Mouse (Mus musculus) CD4-positive helper T cell, adult 2 months (primary cell): ENCODE data around the gene Adgre5.

Source experiments
- DNase-seq: peaks from one replicate; pipeline ENCODE4 v3.0.0-alpha.2; 2012; ENCODE audit warnings: low read depth, missing footprints, low spot score

Adgre5 gene

DNA sequence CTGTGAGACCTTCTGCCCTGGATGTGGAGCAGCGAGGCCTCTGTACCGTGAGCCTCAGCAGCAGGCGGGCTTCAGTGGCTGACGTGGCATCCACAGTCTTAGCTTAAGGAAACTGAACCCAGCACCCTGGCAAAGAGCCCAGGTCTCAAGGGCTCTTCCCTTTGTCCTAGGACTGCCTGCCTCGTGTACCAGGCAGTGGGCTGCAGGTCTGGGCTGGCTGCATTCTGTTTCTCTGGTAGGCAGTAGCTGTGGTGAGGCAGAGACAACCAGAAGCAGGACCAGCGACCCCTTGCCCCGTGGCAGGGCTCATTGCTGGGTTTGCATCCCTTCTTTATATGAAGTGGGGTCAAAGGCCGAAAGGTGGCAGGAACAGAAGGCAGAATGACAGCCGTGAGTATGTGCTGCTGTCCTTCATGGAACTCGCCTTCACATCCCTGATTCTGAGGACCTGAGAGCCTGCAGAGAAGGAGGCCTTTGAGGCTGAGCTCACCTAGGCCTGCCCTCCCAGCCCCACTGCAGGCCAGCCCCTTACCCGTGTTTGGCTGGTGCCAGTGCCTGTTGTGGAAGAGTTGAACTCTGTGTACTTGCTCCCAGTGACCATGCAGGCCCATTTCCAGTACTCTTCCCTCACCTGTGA, 17.6 kb downstream of the Adgre5 start:
- no peak for DNase-seq

DNA sequence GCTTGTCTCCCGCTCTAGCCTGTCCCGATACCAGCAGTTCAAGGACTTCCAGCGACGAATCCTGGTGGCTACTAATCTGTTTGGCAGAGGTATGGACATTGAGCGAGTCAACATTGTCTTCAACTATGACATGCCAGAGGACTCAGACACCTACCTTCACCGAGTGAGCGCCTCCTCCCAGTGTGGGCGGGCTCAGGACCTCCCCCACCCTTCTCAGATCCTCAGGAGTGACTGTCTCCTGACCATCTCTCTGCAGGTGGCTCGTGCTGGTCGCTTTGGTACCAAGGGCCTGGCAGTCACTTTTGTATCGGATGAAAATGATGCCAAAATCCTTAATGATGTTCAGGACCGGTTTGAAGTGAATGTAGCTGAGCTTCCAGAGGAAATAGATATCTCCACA, 18.5 kb downstream of the Adgre5 start:
- no peak for DNase-seq

DNA sequence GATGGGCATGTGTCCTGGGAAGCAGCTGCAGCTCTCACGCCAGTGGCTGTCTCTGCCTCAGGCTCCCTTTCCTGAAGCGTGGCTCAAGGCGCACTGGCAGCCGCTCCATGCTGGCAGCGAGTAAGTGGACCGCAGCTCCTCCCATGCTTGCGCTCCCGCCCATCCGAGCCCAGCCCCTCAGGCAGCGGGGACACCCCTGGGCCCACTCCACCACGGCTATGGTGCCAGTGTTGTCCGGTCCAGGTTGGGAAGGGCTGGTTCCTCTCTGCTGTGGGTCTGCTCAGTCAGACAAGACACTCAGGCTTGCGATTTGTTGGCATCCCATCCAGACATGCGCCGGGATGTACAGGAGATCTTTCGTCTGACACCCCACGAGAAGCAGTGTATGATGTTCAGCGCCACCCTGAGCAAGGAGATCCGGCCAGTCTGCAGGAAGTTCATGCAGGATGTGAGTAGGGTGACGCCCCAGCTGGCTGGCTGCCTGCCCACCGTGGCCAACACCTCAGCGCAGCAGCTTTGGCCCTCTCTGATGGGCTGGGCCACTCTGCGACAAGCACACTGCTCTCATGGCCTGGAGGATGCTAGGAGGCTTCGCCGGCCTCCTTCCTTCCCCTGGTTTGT, 19.6 kb downstream of the Adgre5 start:
- DNase-seq, result peak; percentile 29

DNA sequence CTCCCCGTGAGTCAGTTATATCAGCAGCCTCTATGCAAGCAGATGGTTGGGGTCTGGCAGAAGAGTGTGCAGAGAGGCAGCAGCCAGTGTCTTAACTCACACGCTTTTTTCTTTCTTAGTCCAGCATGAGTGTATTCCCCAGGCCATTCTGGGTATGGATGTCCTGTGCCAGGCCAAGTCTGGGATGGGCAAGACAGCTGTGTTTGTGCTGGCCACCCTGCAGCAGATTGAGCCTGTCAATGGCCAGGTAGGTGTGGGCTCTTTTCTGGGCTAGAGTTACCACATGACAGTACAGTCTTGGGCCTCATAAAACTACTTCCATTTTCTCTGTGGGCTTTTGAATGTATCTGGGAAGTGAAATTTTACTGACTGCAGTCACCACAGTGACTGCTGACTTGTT, 21.4 kb downstream of the Adgre5 start:
- DNase-seq, result no peak

DNA sequence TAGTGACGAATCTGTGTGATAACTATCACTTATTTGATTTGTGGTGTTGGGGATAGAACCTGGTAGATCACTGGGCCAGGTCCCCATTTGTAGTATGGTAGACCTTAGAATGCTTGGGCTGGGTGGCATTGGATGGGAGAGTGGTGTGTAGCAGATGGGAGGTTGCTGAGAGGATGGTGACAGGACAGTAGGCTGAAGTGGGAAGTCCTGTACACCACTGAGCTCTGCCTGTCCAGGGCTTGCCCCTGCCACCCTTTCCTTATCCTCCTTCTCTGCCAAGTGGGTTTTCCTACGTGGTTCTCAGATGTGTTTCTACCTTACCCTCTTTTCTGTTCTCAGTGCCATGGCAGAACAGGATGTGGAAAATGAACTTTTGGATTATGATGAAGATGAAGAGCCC, 22.1 kb downstream of the Adgre5 start:
- DNase-seq, result no peak

DNA sequence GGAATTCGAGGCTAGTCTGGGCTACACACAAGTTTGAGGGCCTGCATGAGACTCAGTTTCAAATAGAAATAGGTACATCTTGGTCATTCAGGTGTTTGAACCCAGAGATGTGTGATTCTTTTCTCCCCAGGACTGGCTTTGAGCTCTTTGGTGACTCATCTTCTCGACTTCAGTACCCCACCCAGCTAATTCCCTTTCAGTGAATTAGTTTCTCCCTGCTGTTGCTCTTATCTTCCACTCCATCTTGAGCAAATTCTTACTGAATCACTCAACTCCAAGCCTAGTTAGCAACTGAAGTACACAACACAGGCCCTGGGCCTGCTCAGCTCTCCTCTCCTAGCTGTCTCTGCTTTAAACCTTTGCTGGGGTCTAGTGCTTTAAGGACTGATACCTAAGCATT, 24.6 kb downstream of the Adgre5 start:
- peak; percentile 9 for DNase-seq

DNA sequence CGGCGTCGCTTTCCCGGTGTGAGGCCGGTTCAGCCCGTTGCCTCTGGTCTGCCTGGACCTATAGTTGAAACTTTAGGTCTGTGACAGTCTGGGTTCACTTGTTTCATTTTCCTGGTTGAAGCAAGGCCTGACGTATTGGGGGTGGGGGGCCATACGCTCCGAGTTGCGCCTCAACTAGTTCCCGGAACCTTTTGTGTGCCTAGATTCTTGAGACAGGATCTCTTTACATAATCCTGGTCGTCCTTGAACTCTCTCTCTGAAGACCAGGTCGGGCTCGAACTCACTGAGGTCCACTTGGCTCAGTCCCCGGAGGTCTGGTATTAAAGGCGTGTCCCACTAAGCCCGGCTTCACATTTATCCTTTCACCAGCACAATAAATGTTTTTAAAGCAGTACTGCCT, 25.4 kb downstream of the Adgre5 start:
- no peak for DNase-seq

DNA sequence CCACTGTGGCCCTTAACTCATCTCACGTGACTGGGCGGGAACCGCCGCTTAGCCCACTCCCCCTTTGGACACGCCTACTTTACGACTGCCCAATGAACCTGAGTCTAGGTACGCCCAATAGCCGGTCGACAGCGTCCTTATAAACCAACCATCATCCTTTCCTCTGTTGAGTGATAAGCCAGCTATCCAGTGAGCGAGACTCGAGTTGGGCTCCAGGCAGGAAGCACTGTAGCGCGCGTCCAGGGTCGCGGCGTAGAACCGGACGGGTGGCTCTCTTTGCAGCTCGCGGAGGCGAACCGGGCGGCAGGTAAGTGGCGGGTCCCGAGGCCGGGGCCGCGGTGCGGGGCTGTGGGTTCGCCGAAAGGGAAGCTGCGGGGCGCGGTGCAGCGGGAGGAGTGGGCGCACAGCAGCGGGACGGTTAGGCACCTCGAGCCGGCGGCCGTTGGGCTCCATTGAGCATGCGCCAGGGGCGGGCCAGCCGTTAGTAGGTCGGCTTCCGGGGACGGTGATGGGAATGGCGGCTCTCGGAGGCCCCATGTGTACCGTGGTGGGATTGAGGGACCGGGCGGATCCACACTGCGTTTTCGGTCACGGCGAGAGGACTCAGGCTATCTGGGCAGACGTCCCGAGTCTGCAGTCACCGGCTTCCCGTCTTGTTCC, 26.0 kb downstream of the Adgre5 start, which contains the start of gene Ddx39:
TSS of gene Ddx39 (plus strand) at position 147 of the 660 bp plus-strand sequence.
- peak; percentile 99 for DNase-seq

DNA sequence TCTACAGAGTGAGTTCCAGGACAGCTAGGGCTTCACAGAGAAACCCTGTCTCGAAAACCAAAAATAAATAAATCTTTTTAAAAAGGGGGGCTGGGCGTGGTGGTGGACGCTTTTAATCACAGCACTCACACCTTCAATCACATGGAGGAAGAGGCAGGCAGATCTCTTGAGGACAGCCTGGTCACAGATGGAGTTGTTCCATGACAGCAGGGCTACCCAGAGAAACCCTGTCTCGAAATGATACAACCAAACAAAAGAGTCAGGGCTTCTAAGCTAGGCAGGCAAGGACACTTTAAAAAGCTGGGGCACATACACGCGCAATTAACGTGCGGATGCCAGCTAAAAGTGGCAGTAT, 26.5 kb downstream of the Adgre5 start:
- no peak for DNase-seq

DNA sequence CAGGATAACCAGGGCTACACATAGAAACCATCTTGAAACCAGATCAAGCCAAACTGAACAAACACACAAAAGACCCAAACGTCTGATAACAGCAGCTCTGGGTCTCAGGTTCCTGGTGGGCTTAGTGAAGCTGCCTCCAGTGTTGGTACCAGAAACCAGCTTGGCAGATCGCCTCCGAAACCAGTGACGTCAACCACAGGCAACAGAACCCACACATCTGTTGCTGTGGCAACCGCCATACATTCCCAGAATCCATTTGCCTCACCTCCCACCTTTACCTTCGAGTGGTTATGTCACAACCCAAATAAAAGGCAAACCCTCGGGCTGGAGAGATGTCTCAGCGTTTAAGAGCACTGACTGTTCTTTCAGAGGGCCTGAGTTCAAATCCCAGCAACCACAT, 33.6 kb downstream of the Adgre5 start:
- DNase-seq, result no peak

DNA sequence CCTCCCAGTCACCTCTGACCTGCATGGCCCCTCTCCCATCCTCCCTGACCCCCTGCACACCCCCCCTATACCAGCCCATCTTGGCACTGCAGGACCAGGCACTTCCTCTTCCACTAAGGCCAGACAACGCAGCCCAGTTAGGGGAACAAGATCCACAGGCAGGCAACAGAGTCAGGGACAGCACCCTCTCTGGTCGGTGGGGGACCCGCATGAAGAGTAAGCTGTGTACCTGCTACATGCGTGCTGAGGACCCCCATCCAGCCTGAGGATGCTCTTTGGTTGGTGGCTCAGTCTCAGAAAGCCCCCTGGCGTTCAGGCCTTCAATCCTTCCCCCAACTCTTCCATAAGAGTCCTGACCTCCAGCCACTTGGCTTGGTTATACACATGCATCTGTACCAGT, 34.7 kb downstream of the Adgre5 start:
- no peak for DNase-seq

DNA sequence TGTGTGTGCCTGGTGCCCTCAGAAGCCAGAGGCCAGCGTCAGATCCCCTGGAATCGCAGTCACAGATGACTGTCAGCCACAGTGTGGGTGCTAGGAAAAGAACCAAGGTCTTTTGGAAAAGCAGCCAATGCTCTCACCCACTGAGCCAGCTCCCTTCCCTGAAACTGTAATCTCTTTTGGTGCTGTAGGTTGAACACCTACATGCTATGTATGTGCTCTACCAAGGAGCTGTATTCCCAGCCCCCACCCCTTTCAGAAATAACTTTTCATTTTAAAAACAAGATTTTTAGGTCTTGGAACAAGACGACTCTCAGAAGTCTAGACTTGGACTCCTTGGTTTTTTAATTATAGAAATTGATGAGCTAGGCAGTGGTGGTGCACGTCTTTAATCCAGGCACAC, 37.7 kb downstream of the Adgre5 start:
- DNase-seq, result no peak

DNA sequence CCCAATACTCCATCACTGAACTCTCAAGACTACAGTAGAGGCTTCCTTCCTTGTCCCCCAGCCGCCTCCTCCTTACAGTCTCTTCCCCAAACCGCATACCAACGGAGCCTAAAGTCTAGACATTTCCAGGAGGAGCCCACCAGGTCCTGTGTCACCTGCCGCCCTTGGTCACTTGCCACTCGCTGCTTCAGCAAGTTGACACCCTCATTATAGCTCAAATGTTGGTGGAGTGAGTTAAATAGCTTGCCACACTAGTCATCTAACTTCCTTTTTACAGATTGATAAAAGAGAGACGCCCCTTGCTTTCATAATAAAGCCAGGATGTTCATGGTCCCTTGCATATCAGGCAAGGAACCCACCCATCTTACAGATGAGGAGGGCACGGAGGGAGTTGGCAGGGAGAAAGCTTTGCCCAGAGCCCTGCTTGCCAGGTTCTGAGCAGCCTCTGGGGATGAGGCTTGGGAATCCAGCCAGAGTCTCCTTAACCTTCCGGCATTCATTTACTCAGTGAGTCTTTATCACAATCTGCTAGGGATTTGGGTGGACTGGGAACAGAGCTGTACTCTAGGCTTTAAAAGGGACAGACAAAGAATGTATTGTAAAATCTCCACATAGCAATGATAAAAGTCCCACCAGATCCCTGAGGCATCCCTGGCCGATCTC, 40.6 kb downstream of the Adgre5 start:
- no peak for DNase-seq

DNA sequence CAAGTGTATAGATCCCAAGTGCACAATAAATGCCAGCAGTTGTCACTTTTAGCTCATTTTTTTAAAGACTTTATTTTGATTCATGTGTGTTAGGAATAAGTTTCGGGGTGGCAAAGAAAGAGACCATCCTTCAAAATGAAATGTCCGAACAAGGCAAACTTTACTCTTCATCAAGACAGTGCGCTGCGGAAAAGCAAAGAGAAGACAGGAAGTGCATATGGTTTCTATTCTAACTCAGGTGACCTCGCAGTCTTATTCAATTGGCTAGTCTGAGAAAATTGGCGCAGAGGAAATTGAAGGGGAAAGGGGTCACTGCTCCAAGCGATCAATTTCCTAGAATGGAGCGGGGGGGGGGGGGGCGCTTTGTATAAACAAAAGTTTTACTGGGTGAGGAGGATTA, 41.6 kb downstream of the Adgre5 start:
- peak; percentile 70 for DNase-seq

DNA sequence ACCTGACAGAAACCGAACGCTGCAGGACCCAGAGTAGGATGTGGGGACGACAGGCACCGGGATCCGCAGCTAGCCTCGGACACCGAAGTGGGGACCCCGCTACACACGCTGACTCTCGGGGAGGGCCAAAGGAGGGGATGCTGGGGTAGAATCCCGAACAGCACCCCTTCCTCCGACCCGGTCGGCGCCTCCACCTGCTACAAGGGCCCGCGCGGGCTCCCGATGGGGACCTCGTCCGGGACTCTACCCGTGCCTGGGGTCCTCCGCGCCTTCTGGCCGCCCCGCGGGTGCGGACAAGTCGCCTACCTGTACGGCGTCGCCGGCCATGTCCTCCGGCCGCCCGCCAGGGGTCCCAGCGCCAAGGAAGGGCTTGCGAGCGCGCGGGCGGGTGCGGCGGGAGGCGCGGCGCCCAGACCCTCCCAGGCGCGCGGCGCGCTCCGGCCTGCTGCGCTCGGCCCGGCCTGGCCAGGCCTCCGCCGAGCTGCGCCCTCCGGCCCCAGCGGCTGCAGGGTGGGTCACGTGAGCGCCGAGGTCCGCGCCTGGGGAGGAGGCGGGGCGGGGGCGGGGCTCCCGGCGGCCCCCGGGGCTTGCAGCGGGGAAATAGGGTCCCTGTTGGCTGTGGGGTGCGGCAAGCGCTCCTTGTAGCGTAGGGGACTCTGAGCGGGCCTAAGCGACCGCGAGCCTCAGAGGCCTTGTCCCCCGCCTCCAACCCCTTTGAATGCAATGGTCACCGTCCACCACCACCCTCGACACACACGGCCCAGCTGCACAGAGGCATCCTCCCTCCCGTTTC, 42.3 kb downstream of the Adgre5 start, which contains the start of gene Pkn1:
TSS of gene Pkn1 (minus strand) at position 519 of the 793 bp plus-strand sequence.
- DNase-seq, result peak; percentile 77

DNA sequence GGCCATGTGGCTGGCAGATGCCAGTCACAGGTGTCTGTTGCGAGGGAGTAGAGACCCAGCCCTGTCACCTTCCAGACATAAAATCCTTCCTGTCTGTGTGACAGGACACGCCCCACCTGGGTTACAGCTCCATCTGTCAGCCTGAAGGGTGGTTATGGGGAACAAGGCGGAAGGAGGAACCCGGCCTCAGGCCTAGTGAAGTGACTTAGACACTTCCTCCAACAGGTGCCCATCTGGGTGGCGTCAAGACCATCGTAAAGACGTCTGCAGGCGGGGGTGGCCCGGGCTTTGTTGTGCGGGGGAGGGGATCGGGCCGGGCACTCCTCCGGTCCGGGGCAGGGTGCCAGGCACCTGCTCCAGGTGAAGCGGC, 42.9 kb downstream of the Adgre5 start:
- DNase-seq, result peak; percentile 88

DNA sequence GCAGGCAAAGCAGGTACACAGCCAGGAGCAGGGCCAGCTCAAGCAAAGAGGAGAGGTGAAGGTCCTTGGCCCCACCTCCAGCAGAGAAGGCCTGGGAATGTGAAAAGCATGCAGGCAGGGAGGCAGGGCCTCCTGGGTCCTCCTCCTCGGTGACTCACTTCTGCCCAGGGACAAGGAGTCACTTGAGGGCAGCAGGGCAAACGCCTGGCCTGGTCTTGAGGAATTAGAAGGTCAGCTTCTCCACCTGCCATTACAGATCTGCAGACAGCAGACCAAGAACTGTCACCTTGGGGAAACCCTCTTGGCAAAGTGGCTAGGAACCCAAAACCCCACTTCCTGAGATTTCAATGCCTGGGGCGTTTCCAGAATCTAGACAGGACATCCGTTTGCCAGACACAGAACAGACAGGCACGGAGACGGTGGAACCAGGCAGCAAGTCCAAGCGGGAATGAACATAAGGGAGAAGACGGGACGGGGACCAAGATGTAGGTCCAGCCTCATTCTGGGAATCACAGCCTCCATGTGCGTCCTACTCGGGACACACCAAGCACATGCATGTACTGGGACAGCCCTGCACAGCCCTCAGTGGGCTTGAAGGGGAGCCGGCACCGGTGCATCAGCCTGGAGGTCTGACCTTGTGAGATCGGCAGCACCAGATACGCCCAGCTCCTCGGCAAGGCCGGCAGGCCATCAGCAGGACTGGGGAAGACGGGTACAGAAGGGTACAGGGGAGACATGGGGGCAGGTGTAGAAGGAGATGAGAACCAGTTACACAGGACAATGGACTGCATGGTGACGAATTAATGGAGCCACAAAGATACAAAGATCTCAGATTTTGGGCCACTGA, 43.5 kb downstream of the Adgre5 start:
- peak; percentile 48 for DNase-seq

DNA sequence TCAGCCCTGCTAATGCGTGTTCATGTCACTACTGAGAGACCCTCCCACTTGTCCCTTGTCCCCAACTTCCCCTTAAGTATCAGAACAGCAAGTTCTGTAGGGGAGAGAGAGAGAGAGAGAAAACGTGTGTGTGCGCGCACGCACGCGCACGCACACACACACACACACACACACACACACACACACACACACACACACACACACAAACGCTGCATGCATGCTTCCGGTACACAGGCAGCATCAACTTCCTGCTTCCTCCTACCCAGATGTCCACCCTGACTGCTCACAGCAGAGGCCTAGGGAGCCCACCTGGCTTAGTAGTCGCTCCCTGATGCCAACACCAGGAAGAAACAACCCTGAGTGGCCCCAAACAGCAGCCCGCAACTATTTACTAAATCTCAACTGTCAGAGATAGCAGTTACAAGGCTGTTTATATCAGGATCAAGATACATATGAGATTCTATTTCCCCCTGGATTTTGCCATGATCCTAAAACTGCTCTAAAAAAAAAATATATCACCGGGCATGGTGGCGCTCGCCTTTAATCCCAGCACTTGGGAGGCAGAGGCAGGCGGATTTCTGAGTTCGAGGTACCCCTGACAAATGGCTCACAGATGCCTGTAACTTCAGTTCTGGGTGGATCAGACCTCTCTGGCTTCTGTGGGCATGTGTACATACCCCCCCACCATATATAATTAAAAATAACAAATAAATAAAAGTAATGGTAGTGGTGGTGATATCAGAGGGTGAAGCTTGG, 45.6 kb downstream of the Adgre5 start:
- peak; percentile 80 for DNase-seq

DNA sequence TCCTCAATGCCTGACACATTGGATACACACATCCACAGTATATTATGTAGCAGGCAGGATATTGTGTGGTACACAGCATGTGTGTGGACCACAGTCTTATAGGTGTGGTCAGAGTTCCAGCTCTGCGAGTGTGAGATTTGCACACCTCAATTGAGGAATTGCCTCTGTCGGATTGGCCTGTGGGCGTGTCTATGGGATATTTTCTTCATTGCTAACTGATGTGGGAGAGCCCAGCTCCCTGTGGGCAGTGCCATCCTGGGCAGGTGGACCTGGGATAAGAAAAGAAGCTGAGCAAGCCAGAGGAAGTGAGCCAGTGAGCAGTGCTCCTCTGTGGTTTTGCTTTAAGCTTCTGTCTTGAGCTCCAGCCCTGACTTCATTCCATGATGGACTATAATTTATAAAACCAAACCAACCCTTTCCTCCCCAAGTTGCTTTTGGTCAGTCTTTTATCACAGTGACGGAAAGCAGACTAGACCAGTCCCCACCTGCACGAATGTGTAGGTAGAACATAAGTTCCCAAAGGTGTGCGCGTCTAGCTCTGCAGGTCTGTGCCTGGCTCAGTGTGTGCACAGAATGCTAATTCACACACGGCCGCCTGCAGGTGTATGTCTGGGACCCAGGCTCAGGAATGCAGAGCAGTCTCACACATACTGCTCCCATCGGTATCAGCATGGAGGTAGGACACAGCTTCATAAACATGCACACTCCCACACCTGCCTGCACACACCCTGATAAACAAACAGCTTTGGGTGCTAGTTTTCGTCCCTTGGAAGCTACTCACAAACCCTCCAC, 46.6 kb downstream of the Adgre5 start:
- DNase-seq, result no peak
